Mouse (Mus musculus): ENCODE measurements around the gene Olfr156.
"Not testable (repeated sequence)": the region's sequence is repeated elsewhere in the genome, so short reads cannot be mapped to it uniquely, and the experiment has no call there.

Olfr156 gene

GRCm38 (mm10) chr4:43823845-43824337, at the start of gene Olfr156:
Gene Olfr156 (minus strand): TSS chr4:43823895.
- no peak for DNase-seq (ENCODE audit: low read depth)

DNA sequence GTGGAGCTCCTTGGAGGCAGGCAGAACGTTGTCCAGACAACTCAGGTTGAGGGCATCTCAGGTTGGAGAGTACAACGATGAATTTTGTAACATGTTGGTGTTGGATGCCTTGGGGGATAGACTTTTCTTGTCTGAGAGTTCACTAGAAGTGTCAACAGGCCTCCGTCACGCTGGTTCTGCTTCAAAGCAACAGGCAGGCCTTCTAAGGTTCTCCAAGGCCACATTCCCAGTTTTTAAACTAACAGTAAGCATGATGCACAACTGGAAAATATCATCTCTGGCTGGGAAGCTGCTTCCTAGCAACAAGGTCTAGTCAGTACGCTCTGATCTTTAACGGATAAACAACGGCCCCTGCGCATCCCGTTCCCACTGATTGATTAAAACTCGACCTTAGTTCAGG, 46.1 kb upstream of the Olfr156 start:
- no peak for DNase-seq (ENCODE audit: low read depth)

GRCm38 (mm10) chr4:43863298-43863697, 39.6 kb upstream of the Olfr156 start:
- no peak for DNase-seq (ENCODE audit: low read depth)

- DNase-seq (ENCODE audit: low read depth): peak; percentile 76
Measured at GRCm38 (mm10) chr4:43860744-43861519, 37.2 kb upstream of the Olfr156 start.

DNA sequence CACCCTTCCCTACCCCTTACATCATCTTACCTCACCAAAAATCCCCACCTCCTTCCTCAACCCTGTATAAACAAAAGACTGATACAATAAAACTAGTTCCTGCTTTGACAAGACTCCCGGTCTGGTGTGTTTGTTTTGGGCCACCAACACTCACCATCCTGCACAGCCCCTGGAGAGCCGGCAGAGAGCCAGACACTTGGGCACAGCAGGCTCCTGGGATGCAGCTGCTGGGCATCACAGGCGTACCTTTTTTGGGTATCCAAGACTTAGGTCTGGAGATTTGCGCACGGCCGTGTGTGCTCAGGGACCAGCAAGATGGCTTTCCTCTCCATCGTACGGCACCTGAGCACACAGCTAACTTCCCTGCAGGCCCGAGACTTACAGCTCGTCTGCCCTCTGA, 36.2 kb upstream of the Olfr156 start:
- DNase-seq (ENCODE audit: low read depth): no peak

- DNase-seq (ENCODE audit: low read depth): no peak
Measured at GRCm38 (mm10) chr4:43854101-43854500, 30.4 kb upstream of the Olfr156 start.

DNA sequence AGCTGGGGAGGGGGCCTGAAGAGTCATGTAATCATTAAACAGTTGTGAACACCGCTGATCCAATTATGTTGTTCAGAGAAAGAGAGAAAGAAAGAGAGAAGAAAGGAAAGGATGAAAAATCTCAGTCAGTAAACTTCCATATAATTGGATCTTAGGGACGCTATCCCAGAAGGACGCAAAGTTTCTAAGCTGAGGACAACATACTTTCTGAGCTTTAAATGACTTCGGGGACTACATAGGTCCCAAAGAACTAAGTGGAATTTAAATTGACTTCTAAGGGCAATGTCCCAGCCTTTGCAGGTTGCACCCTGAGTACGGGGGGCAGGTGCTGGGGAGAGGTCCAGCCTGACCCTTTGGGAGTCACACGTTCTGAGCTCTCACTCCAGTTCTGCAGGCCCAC, 27.6 kb upstream of the Olfr156 start, which contains the start of gene Olfr155:
Gene Olfr155 (plus strand): TSS at position 301 of the 400 bp plus-strand sequence.
- DNase-seq (ENCODE audit: low read depth): no peak

GRCm38 (mm10) chr4:43840101-43840500, 16.4 kb upstream of the Olfr156 start, which contains the start of gene Olfr157:
Gene Olfr157 (minus strand): TSS chr4:43840201.
- no peak for DNase-seq (ENCODE audit: low read depth)

DNA sequence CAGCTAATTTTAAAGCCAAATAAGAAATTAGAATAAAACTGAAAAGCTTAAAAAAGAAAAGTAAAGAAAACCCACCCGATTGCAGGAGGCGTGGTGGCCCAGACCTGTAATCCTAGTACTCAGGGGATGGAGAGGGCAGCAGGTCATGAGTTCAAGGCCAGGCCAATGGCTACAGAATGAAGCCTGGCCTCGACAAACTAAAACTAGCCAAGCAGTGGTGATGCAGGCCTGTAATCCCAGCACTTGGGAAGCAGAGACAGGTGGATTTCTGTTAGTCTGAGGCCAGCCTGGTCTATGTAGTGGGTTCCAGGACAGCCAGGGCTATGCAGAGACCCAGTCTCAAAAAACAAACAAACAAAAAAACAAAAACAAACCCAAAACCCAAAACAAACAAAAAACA, 14.6 kb upstream of the Olfr156 start:
- DNase-seq (ENCODE audit: low read depth): no peak

DNA sequence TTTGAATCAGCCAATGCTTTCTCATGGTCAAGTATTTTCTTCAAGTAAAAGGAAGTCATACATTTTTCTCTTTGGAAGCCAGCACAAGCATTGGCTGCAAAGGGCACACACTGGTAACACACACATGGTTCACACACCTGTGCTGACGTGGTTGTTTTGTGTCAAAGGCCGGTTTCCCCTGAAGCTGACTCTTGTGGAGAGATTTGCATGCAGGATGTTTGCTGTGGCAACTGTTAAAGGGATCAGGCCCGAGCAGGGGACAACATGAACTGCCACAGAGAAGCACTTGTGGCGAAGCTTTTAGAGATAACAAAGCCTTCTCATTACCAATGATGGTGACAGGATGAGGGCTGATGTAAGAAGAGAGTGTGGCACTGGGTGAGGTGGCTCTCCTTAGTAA, 11.1 kb upstream of the Olfr156 start:
- peak; percentile 7 for DNase-seq (ENCODE audit: low read depth)

DNA sequence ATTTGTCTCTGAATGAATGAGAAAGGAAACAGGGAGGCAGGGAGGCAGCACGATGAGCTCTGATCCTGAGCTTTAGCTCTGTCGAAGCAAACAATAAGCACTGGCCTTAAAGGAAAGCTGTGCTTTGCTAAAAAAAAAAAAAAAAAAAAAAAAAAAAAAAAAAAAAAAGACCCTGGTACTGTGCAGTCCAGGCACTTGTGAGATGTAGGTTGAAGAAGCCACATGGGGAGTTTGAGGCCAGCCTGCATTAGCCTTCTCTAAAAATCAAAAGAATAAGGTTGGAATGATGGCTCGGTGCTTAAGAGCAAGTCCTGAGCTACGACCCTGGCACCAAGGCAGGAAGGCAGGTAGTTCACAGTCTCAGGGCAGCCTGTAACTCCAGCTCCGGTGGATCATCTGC, 10.1 kb upstream of the Olfr156 start:
- DNase-seq (ENCODE audit: low read depth): no peak

- no peak for DNase-seq (ENCODE audit: low read depth)
Measured at GRCm38 (mm10) chr4:43832031-43832430, 8.3 kb upstream of the Olfr156 start.

- no peak for DNase-seq (ENCODE audit: low read depth)
Measured at GRCm38 (mm10) chr4:43828806-43829205, 5.1 kb upstream of the Olfr156 start.

- peak; percentile 24 for DNase-seq (ENCODE audit: low read depth)
Measured at GRCm38 (mm10) chr4:43822896-43823550, 672 bp downstream of the Olfr156 start.

DNA sequence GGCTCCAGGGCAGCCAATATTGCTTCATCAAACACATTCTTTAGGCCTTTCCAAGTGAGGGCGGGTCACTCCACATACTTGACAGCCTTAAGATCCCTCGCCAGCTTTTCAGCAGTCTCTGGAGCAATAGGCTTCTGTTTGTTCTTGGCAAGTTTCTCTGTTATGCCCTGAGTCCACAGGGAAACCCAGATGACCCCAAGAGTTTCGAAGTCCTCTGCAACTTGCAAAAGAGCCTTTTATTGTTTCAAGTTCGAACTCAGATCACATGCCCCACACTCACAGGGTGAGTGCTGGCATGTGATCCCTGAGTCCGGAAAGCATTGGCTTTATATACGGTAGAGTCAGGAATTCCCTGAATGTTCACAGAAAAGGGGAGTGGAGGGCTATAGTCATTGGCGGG, 24.8 kb downstream of the Olfr156 start:
- no peak for DNase-seq (ENCODE audit: low read depth)

- not testable (repeated sequence) for DNase-seq (ENCODE audit: low read depth)
Measured at GRCm38 (mm10) chr4:43795844-43796243, 27.9 kb downstream of the Olfr156 start.

DNA sequence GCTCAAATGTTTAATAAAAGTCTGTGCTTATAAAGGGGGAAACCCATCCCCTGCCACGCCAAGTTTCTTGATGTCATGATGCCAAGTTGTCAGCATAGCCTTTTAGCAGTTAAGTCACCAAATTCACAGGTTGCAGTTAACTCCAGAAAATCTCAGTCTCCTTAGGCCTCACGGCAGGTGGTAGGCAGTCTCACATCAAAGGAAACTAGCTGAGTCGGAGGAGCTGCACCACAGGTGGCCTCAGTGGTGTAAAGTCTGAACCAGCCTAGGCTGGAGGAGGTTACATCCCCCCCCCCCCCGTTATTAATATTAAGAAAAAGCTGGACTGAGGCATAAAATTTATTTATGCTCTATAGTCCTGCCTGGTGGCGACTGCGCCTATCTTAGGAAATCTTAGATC, 28.4 kb downstream of the Olfr156 start:
- no peak for DNase-seq (ENCODE audit: low read depth)

- DNase-seq (ENCODE audit: low read depth): no peak
Measured at GRCm38 (mm10) chr4:43772304-43772703, 51.4 kb downstream of the Olfr156 start.

- no peak for DNase-seq (ENCODE audit: low read depth)
Measured at GRCm38 (mm10) chr4:43771626-43772025, 52.1 kb downstream of the Olfr156 start.

DNA sequence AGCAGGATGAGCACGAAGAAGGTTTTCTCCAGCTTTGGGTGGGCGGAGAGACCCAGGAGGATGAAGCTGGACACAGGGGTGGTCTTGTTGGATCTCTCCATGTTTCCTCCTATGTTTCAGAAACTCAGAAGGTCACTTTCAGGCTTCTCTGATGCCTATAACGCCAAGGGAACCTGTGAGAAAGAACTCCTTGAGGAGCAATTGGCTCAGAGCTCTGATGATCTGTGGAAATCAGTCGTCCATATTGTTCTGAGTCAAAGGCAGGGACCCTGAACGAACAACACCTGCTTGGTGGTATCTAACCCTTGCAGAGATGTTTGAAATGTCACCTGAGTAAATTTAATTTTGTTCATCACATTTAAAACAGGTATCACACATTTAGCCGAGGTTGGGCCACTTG, 52.8 kb downstream of the Olfr156 start, which contains the start of gene Olfr159:
Gene Olfr159 (minus strand): TSS at position 101 of the 400 bp plus-strand sequence.
- no peak for DNase-seq (ENCODE audit: low read depth)
